In the genomic region with DNA sequence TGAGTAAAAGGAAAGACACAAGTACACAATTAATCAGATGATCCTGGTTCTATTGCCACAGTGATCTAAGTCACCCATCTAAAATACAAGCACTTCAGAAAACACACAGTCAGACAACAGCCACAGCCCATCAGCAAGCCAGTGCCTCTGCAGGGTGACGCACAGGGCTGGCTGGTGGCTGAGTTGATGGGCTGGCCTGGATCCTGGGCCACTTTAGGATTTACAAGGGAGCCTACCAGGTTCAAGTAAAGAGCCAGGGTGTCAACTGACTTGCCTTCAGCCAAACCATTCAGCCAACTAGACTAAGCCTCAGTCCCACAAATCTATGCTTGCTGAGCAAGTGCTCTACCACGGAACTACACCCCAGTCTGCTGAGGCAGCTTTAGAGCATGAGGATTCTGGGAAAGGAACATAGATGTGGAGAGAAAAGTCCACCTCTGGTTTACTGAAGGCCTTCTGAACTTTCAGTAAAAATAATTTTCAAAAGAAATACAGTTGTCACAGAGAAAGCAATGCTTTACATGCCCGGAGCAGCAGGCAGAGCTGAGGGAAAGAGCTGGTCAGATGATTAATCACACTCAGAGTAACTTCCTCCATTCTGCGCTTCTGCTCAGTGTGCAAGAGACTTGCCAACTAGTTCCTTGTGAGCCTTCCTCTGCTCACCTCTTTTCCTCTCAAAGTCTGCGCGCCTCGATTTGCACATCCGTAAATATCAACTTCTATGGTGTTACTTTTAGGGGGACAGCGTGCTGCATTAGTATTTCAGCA, we compare ENCODE assay signal across 27 mouse cellular contexts.
DNase-seq lines count a peak whose midpoint lies in the region; ATAC-seq lines count a peak whose summit lies in the region.
"Had no signal": no experiment of that assay in that cellular context is flagged by ENCODE, and none has a peak within 500 bp of the region (broad histone marks: within the 10 kb centered on the region; RNA-seq: fewer than 3 reads in every experiment).

No protein-coding gene starts in this region.

- H3K4me3 ChIP-seq in macrophage (ENCODE audit: inconsistent target): no peak overlapping the region
- H3K4me3 ChIP-seq in midbrain, embryonic 14.5 days (replicated peaks; ENCODE audit: low read depth, low read length): no peak overlapping the region
- H3K4me3 ChIP-seq: embryonic facial prominence, embryonic 12.5 days; intestine, embryonic 15.5 days; limb, embryonic 12.5 days; liver, embryonic 13.5 days; myocyte; neural tube, embryonic 13.5 days had no signal

- H3K36me3 ChIP-seq in macrophage (ENCODE audit: inconsistent target): peaks cover 26% of the 10 kb centered on the region; the same call in 1 of the 2 replicates
- H3K36me3 ChIP-seq in midbrain, embryonic 14.5 days (ENCODE audit: control insufficient read depth, insufficient read depth, low read length): no peaks in the 10 kb centered on the region
- H3K36me3 ChIP-seq: embryonic facial prominence, embryonic 12.5 days; intestine, embryonic 15.5 days had no signal

- no peaks in the 10 kb centered on the region for H3K27me3 ChIP-seq in midbrain, embryonic 14.5 days (ENCODE audit: control insufficient read depth, insufficient read depth, low read length)
- H3K27me3 ChIP-seq: embryonic facial prominence, embryonic 12.5 days; intestine, embryonic 15.5 days; liver, embryonic 13.5 days; neural tube, embryonic 13.5 days had no signal

- H3K79me2 ChIP-seq in macrophage (ENCODE audit: inconsistent target): peaks cover 70% of the 10 kb centered on the region

- peak overlapping the region; percentile 98 for H3K27ac ChIP-seq in macrophage
- no peak overlapping the region for H3K27ac ChIP-seq in midbrain, embryonic 14.5 days (replicated peaks; ENCODE audit: low read depth, low read length)
- H3K27ac ChIP-seq: embryonic facial prominence, embryonic 12.5 days; intestine, embryonic 15.5 days; limb, embryonic 12.5 days; liver, embryonic 13.5 days; neural tube, embryonic 13.5 days; stomach, postnatal 0 days had no signal

- H3K9ac ChIP-seq in midbrain, embryonic 14.5 days (replicated peaks; ENCODE audit: low read length): no peak overlapping the region
- H3K9ac ChIP-seq: embryonic facial prominence, embryonic 12.5 days; forebrain, postnatal 0 days; intestine, embryonic 15.5 days; limb, embryonic 12.5 days; liver, embryonic 13.5 days; neural tube, embryonic 13.5 days had no signal

- H3K9me3 ChIP-seq in midbrain, embryonic 14.5 days (ENCODE audit: control insufficient read depth, low read length): no peaks in the 10 kb centered on the region
- H3K9me3 ChIP-seq: embryonic facial prominence, embryonic 12.5 days; intestine, embryonic 15.5 days; limb, embryonic 12.5 days; liver, embryonic 13.5 days; neural tube, embryonic 13.5 days had no signal

- WGBS in macrophage (ENCODE audit: missing documents): 15% methylated on average over 9 of the region's 9 CpGs
- WGBS in midbrain, embryonic 14.5 days: 96% methylated on average over 9 of the region's 9 CpGs

- ATAC-seq in cerebellum, adult (ENCODE audit: insufficient number of reproducible peaks, low FRiP score, low TSS enrichment): no peak
- ATAC-seq in midbrain, embryonic 14.5 days (ENCODE audit: low FRiP score, low TSS enrichment): no peak
- ATAC-seq: forebrain, postnatal 0 days; hindbrain, embryonic 16.5 days; intestine, embryonic 15.5 days; midbrain, embryonic 16.5 days had no signal

- no peaks in the 10 kb centered on the region for H3K4me1 ChIP-seq in midbrain, embryonic 14.5 days (ENCODE audit: control insufficient read depth, insufficient read depth, low read length)
- H3K4me1 ChIP-seq: embryonic facial prominence, embryonic 12.5 days had no signal

- peak; percentile 32 for DNase-seq in gastrocnemius, postnatal 25 days
- DNase-seq in gastrocnemius, adult 18-20 months (ENCODE audit: low spot score): no peak
- peak; percentile 6 for DNase-seq in thymus, postnatal 4 days
- DNase-seq in thymus, postnatal 36 days: no peak
- DNase-seq in midbrain, embryonic 14.5 days: no peak
- DNase-seq in adrenal gland, postnatal 36 days: no peak
- DNase-seq: adrenal gland, adult 2 months; cerebellum, adult 9-11 months; forebrain, postnatal 0 days; heart, postnatal 36 days; kidney, adult 8-10 months; kidney, postnatal 10 days; layer of hippocampus, postnatal 36 days; liver, embryonic 13.5 days; lung, adult 2 months; lung, postnatal 14 days; right cerebral cortex, adult 18-20 months had no signal

- H3K4me2 ChIP-seq in midbrain, embryonic 14.5 days (ENCODE audit: low read length): no peak overlapping the region
- H3K4me2 ChIP-seq: embryonic facial prominence, embryonic 12.5 days; intestine, embryonic 15.5 days; limb, embryonic 12.5 days; liver, embryonic 13.5 days; neural tube, embryonic 13.5 days had no signal

Comparison
In these comparisons a context has a peak if more than half of its experiments do, and no peak if none do; other contexts are left out.
1. DNase-seq: peak in gastrocnemius, postnatal 25 days (single experiment) and thymus, postnatal 4 days (single experiment); none in gastrocnemius, adult 18-20 months (single experiment), thymus, postnatal 36 days (0 of 2), midbrain, embryonic 14.5 days (single experiment) and adrenal gland, postnatal 36 days (0 of 2).